Mouse (Mus musculus) stomach, postnatal 0 days (tissue): ENCODE measurements around the gene Apba1. TPM values are rescaled to one million over a fixed set of nuclear protein-coding genes. Genes with fewer than 3 reads are reported as not detected.

Experiments
- ATAC-seq: fragments of 200-750 bp; cut with Nextera tagmentation; 2 replicates; pipeline ENCODE4 v1.8.0; 2017; ENCODE audit not compliant: low FRiP score, low TSS enrichment
- DNase-seq: peaks from one replicate; pipeline ENCODE4 v3.0.0-alpha.2; 2016; ENCODE audit warnings: low spot score
- H3K27ac ChIP-seq: fragments of 300-500 bp; sonication (generic); replicated peaks from 2 replicates; pipeline ENCODE4 v1.5.1; 2014; ENCODE audit warnings: mild to moderate bottlenecking, control low read depth
- H3K27me3 ChIP-seq: fragments of 300-500 bp; sonication (generic); 2 replicates; pipeline ENCODE4 v1.6.1; 2014; ENCODE audit warnings: low read length; ENCODE audit not compliant: control insufficient read depth, insufficient read depth
- H3K36me3 ChIP-seq: fragments of 300-500 bp; sonication (generic); 2 replicates; pipeline ENCODE4 v1.6.1; 2014; ENCODE audit warnings: low read length, mixed read lengths; ENCODE audit not compliant: control insufficient read depth, insufficient read depth
- H3K4me1 ChIP-seq: fragments of 300-500 bp; sonication (generic); replicated peaks from 2 replicates; pipeline ENCODE4 v1.6.1; 2014; ENCODE audit warnings: antibody characterized with exemption; ENCODE audit not compliant: control insufficient read depth, insufficient read depth
- H3K4me2 ChIP-seq: fragments of 300-500 bp; sonication (generic); replicated peaks from 2 replicates; pipeline ENCODE4 v1.6.1; 2014; ENCODE audit warnings: low read depth, mild to moderate bottlenecking, control low read depth, moderate library complexity
- H3K4me3 ChIP-seq: fragments of 300-500 bp; sonication (generic); 2 replicates; pipeline ENCODE4 v1.5.1; 2014; ENCODE audit warnings: low read depth, low read length, control low read depth
- H3K9ac ChIP-seq: fragments of 300-500 bp; sonication (generic); 2 replicates; pipeline ENCODE4 v1.6.1; 2014; ENCODE audit warnings: mild to moderate bottlenecking, low read length, control low read depth, mixed read lengths
- H3K9me3 ChIP-seq: fragments of 300-500 bp; sonication (generic); 2 replicates; pipeline ENCODE4 v1.6.1; 2016; ENCODE audit warnings: low read length; ENCODE audit not compliant: control insufficient read depth
- CTCF ChIP-seq: IDR thresholded peaks from 2 replicates; pipeline ENCODE4 v1.5.1; 2016; ENCODE audit warnings: antibody characterized with exemption, low read depth, mild to moderate bottlenecking, moderate library complexity
- EP300 ChIP-seq: optimal IDR thresholded peaks from 2 replicates; pipeline ENCODE3; 2016; ENCODE audit warnings: antibody characterized with exemption
- WGBS: fragments of 180-500 bp; shearing (Covaris S2); extraction: QIAGEN DNeasy Blood & Tissue Kit; methylation state at CpG from one replicate; pipeline ENCODE4 v1.1.7; 2014; 5-methylcytosine and 5-hydroxymethylcytosine counted together
- polyA plus RNA-seq: library from polyadenylated mRNA; unstranded; fragments of >200 nt; fragmentation: Nextera tagmentation; extraction: Ambion mirVana; gene quantifications from 2 replicates; pipeline ENCODE4 v1.2.1, GENCODE M21; 2015

Apba1 gene
- polyA plus RNA-seq, 1 experiment from 2014 or later: 0.55 TPM

DNA sequence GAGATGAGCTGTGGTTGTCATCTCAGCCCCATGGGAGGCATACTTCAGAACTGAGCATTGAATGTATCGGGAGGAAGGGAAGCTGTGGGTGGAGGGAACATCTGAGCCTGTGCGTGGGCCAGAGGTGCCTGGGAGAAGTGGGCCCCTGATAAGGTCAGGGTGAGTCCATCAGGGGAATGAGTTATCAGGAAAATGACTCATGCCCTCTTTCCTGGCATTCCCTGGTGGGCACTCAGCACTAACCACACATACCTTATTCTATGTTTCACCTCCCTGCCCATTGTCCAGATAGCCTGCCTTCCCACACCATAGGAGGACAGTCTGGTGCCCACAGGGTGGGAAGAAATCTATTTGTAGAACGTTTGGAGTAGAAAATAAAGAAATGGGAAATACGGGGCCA is 151.7 kb downstream of the Apba1 start:
- 52% methylated on average over 4 of the region's 4 CpGs for WGBS

DNA sequence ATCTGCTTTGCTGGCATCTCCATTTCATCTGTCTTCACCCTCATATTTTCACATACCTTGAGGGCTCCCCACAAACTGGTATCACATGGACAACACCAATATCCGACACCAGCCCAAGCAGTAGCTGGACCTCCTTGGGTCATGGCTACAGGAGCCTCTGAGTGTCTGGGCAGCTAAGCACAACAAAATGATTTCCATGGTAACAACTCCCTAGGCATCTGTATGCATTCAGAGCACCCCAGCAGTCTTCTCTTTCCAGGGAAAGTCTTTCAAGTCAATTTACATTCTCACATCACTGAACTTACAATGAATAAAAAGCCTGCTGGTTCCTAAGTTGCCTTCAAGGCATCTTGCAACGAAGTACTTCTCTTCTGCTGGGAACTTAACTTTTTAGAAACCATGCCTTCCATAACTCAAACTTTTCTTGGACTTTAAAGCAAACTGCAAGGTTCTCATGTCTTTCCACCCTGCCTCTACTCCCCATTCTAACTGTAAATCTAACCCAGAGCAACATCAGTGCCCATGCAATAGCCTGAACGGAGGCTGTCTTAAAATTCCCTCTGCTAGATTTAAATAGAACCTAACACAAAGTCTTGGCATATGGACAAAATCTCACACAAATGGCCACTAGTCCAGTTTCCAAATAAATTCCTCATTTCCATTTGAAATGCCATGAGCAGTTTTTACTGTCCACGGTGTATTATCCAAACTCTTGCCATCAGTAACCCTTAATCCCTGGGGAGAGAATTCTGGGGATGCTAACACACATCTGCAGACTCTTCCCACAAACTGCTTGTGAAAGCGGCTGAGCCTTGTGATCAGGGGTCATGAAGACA is 160.9 kb downstream of the Apba1 start:
- Histone ChIP-seq H3K27me3 (no peaks in the 10 kb centered on the region), H3K4me3 (no peak overlapping the region), H3K4me1 (no peaks in the 10 kb centered on the region), H3K27ac (no peak overlapping the region), H3K9me3 (no peaks in the 10 kb centered on the region), H3K36me3 (no peaks in the 10 kb centered on the region), H3K4me2 (no peak overlapping the region), H3K9ac (no peak overlapping the region)
- ATAC-seq (no peak), DNase-seq (no peak)
- TF ChIP-seq EP300 (no peak), CTCF (no peak)
- WGBS: 65% methylated on average over 5 of the region's 5 CpGs

More for the DNA sequence above, 151.7 kb downstream of the Apba1 start:
- ATAC-seq (no peak), DNase-seq (no peak)
- Histone ChIP-seq H3K27me3 (no peaks in the 10 kb centered on the region), H3K27ac (no peak overlapping the region), H3K36me3 (no peaks in the 10 kb centered on the region), H3K4me1 (no peaks in the 10 kb centered on the region), H3K4me3 (no peak overlapping the region), H3K9me3 (no peaks in the 10 kb centered on the region), H3K9ac (no peak overlapping the region), H3K4me2 (no peak overlapping the region)
- TF ChIP-seq CTCF: no peak
- TF ChIP-seq EP300: no peak

DNA sequence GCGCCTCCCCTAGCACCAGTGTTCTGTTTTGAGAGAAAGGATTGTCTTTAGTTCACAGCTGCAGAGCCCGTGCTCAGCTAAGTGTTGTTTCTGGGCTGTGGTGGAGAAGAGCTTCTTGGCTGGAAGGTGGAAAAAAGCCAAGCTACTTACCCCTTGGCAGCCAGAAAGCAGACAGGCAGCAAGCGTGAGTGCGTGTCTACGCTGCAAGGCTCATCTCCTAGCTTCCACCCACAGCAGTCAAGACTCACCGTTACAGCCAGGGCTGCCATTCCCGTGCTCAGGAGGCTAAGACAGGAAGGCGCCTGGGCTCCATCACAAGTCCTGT is 161.5 kb downstream of the Apba1 start:
- no peak for TF ChIP-seq CTCF
- TF ChIP-seq EP300: no peak
- Histone ChIP-seq H3K4me1 (no peaks in the 10 kb centered on the region), H3K36me3 (no peaks in the 10 kb centered on the region), H3K27me3 (no peaks in the 10 kb centered on the region), H3K27ac (no peak overlapping the region), H3K4me3 (no peak overlapping the region), H3K4me2 (no peak overlapping the region), H3K9me3 (no peaks in the 10 kb centered on the region), H3K9ac (no peak overlapping the region)
- DNase-seq: no peak
- WGBS: 56% methylated on average over 8 of the region's 8 CpGs
- ATAC-seq: no peak

DNA sequence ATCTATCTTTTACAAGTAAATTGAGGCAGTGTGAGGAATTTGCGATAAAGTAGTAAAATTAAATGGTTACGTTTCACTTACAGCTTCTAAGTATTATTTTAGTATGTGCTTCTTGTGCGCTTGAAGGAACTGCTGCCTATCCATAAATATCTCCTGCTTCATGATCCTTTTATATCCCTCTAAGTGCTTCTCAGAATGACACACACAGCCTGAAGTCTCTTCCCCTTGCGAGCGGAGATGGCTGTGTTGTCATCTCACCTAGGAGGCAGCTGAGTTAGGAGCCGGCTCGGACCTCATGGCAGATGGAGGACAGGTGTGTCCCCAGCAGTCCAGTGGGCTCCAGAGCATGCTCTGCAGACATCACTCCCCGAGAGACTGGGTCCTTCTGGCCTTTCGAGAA is 163.9 kb downstream of the Apba1 start:
- no peaks in the 10 kb centered on the region for H3K4me1 ChIP-seq
- no peak overlapping the region for H3K27ac ChIP-seq
- no peaks in the 10 kb centered on the region for H3K27me3 ChIP-seq
- no peak for ATAC-seq
- no peak overlapping the region for H3K4me3 ChIP-seq
- 90% methylated on average over 9 of the region's 9 CpGs for WGBS
- H3K4me2 ChIP-seq: no peak overlapping the region
- H3K36me3 ChIP-seq: no peaks in the 10 kb centered on the region
- H3K9me3 ChIP-seq: no peaks in the 10 kb centered on the region
- H3K9ac ChIP-seq: no peak overlapping the region
- no peak for TF ChIP-seq CTCF
- TF ChIP-seq EP300: no peak
- no peak for DNase-seq

DNA sequence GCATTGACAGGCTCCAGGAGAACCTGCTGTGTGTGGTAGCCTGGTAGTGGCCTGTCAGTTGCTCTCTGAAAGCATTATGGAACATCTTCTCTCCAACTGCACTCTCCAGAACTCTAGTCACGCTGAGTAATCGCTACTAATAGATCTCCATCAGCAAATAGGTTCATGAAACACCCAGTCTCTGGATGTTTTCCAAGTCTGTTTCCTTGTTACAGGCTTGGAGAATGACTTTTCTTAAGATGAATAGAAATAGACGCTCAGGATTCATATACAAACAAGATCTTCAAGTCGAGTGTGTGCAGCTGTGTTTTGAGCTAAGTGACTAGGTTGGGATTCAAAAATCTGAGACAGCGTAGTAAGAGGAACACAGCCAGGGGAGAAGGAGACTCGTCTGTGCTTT is 165.4 kb downstream of the Apba1 start:
- no peak for DNase-seq
- H3K36me3 ChIP-seq: no peaks in the 10 kb centered on the region
- TF ChIP-seq EP300 (no peak), CTCF (no peak)
- 32% methylated on average over 6 of the region's 6 CpGs for WGBS
- H3K4me3 ChIP-seq: no peak overlapping the region
- no peaks in the 10 kb centered on the region for H3K4me1 ChIP-seq
- H3K9ac ChIP-seq: no peak overlapping the region
- no peak overlapping the region for H3K27ac ChIP-seq
- H3K4me2 ChIP-seq: no peak overlapping the region
- no peaks in the 10 kb centered on the region for H3K9me3 ChIP-seq
- H3K27me3 ChIP-seq: no peaks in the 10 kb centered on the region
- ATAC-seq: no peak

DNA sequence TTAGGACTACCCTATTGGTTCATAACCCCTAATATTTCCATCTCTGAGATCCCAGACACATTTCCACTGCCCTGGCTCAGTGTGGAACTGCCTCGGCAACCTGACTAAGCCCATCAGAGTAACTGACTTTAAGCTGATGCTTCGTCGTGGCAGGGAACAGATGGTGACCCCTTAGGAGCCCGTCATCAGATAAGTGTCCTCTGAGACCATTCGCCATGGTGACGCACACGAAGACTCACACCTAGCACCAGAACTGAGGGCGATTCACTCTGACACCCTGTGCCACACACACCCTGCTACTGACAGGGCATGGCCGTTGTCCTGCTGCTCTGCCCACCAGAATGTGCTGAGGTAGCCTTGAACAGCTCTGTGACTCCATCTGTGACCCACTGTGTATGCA is 166.1 kb downstream of the Apba1 start:
- no peak for ATAC-seq
- H3K27ac ChIP-seq: no peak overlapping the region
- no peak overlapping the region for H3K4me3 ChIP-seq
- H3K4me1 ChIP-seq: no peaks in the 10 kb centered on the region
- DNase-seq: no peak
- H3K27me3 ChIP-seq: no peaks in the 10 kb centered on the region
- 84% methylated on average over 9 of the region's 9 CpGs for WGBS
- no peaks in the 10 kb centered on the region for H3K9me3 ChIP-seq
- no peak overlapping the region for H3K4me2 ChIP-seq
- H3K9ac ChIP-seq: no peak overlapping the region
- no peaks in the 10 kb centered on the region for H3K36me3 ChIP-seq
- no peak for TF ChIP-seq CTCF
- TF ChIP-seq EP300: no peak
